30 mouse cellular contexts compared by ENCODE assay signal in the genomic region with DNA sequence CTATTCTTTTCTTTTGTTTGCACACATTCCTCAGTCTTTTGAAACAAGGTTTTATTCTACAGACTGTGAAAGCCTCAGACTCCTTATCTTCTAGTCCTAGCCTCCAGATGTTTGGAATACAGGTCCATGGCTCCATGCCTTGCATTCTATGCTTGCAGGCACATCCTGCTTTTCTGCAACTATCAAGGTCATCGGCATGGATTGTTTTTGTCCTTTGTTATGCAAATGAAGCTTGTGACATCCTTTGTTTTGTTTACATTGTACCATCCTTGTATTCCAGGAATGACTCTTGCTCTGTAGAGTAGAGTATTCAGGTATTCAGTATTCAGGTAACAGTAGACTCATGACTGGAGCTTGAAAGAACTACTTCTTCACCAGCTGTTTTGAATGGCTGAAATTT.
"Had no signal": no experiment of that assay in that cellular context is flagged by ENCODE, and none has a peak within 500 bp of the region (broad histone marks: within the 10 kb centered on the region; RNA-seq: fewer than 3 reads in every experiment).

No protein-coding gene starts in this region.

- H3K27ac ChIP-seq: heart, embryonic 13.5 days; heart, embryonic 15.5 days; hindbrain, embryonic 10.5 days; hindbrain, embryonic 12.5 days; hindbrain, embryonic 13.5 days; hindbrain, embryonic 14.5 days; hindbrain, embryonic 15.5 days; hindbrain, postnatal 0 days; intestine, embryonic 15.5 days; kidney, embryonic 15.5 days; kidney, postnatal 0 days; layer of hippocampus, adult 2 months; left cerebral cortex, adult 2 months had no signal

- DNase-seq: heart, postnatal 10 days; heart, postnatal 14 days; heart, postnatal 36 days; heart, postnatal 4 days; kidney, adult 11 months; kidney, adult 18-20 months; kidney, adult 2 months; kidney, adult 8-10 months; kidney, adult 9 months; kidney, postnatal 10 days; kidney, postnatal 14 days; kidney, postnatal 25 days; kidney, postnatal 36 days; kidney, postnatal 4 days; layer of hippocampus, adult 9-11 months; layer of hippocampus, postnatal 36 days had no signal

- H3K9me3 ChIP-seq: heart, embryonic 12.5 days; heart, embryonic 13.5 days; heart, embryonic 15.5 days; hindbrain, embryonic 10.5 days; hindbrain, embryonic 12.5 days; hindbrain, embryonic 13.5 days; hindbrain, embryonic 15.5 days; intestine, embryonic 15.5 days; kidney, embryonic 15.5 days had no signal

- H3K36me3 ChIP-seq: heart, embryonic 12.5 days; heart, embryonic 13.5 days; heart, embryonic 15.5 days; hindbrain, embryonic 10.5 days; hindbrain, embryonic 12.5 days; hindbrain, embryonic 13.5 days; hindbrain, embryonic 15.5 days; intestine, embryonic 15.5 days; kidney, embryonic 15.5 days had no signal

- H3K4me3 ChIP-seq: heart, embryonic 12.5 days; heart, embryonic 13.5 days; heart, embryonic 15.5 days; hindbrain, embryonic 10.5 days; hindbrain, embryonic 12.5 days; hindbrain, embryonic 13.5 days; hindbrain, embryonic 15.5 days; intestine, embryonic 15.5 days; kidney, embryonic 15.5 days; layer of hippocampus, adult 2 months; left cerebral cortex, adult 2 months had no signal

- H3K9ac ChIP-seq: heart, embryonic 12.5 days; heart, embryonic 13.5 days; heart, embryonic 15.5 days; hindbrain, embryonic 12.5 days; hindbrain, embryonic 13.5 days; hindbrain, embryonic 14.5 days; hindbrain, embryonic 15.5 days; intestine, embryonic 15.5 days; kidney, embryonic 15.5 days had no signal

- H3K27me3 ChIP-seq: heart, embryonic 12.5 days; heart, embryonic 13.5 days; heart, embryonic 15.5 days; hindbrain, embryonic 12.5 days; hindbrain, embryonic 13.5 days; hindbrain, embryonic 15.5 days; intestine, embryonic 15.5 days; kidney, embryonic 15.5 days had no signal

- H3K4me1 ChIP-seq: heart, embryonic 12.5 days; heart, embryonic 13.5 days; heart, embryonic 15.5 days; hindbrain, embryonic 10.5 days; hindbrain, embryonic 12.5 days; hindbrain, embryonic 13.5 days; hindbrain, embryonic 15.5 days; intestine, embryonic 15.5 days; kidney, embryonic 15.5 days had no signal
